Mouse (Mus musculus): ENCODE data around the gene Mab21l3. TPM values are rescaled to one million over a fixed set of nuclear protein-coding genes. Genes with fewer than 3 reads are reported as not detected.

Gene Mab21l3
- polyA plus RNA-seq, 1 experiment from 2014 or later = 0.16 TPM

DNA sequence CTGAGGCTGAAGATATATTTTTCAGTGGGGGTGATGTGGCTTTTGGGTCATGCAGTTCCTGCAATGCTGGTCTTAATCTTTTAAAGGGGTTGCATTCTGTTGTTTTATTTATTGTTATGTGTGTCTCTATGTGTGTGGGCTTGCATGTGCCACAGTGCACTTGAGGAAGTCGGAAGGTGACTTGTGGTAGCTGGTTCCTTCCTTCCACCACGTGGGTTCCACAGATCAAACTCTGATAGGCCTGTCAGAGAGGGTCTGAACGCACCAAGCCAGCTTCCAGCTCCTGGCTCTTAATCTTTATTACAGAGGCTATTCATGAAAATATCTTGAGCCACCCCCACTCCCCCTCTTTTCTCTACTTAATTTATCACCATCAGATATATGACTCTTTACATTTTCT is 35.1 kb upstream of the Mab21l3 start:
- H3K9me3 ChIP-seq (ENCODE audit: control insufficient read depth) = no peaks in the 10 kb centered on the region
- H3K9ac ChIP-seq (ENCODE audit: low read depth, low read length) = no peak overlapping the region
- H3K27me3 ChIP-seq (replicated peaks; ENCODE audit: control insufficient read depth, insufficient read depth, low read length) = no peaks in the 10 kb centered on the region
- no peak overlapping the region for H3K4me3 ChIP-seq (ENCODE audit: low read depth, low read length)
- no peak overlapping the region for H3K4me2 ChIP-seq (replicated peaks; ENCODE audit: low read depth)
- no peaks in the 10 kb centered on the region; the same call in 1 of the 2 replicates for H3K36me3 ChIP-seq (ENCODE audit: control insufficient read depth, insufficient read depth)
- H3K27ac ChIP-seq (ENCODE audit: low read depth, low read length) = no peak overlapping the region
- no peak for TF ChIP-seq CTCF (IDR thresholded peaks at IDR 0.05; ENCODE audit: low read depth)
- H3K4me1 ChIP-seq (replicated peaks; ENCODE audit: control insufficient read depth, insufficient read depth, low read length) = no peaks in the 10 kb centered on the region
- ATAC-seq = no peak
- WGBS = 43% methylated on average over 3 of the region's 3 CpGs

DNA sequence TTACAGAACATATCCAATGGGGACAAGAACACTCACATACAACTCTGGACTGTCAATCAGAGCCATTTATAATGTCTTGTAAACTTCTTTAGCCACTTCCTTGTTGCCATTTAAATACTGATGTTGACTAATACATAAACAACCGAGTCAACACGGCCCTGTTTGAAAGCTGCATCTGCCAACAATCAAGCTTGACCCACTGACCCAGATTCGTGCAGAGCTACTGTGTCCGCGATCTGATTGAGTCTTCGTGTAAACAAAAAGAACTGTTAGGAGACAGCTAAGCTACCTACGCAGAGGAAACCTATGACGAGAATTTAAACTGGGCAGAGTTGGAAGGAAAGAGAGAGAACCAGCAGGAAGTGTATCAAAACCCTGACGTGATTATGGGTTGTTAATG is 33.0 kb upstream of the Mab21l3 start:
- Histone ChIP-seq H3K27ac (ENCODE audit: low read depth, low read length) (no peak overlapping the region), H3K4me3 (ENCODE audit: low read depth, low read length) (no peak overlapping the region), H3K9ac (ENCODE audit: low read depth, low read length) (no peak overlapping the region), H3K27me3 (replicated peaks; ENCODE audit: control insufficient read depth, insufficient read depth, low read length) (no peaks in the 10 kb centered on the region), H3K9me3 (ENCODE audit: control insufficient read depth) (no peaks in the 10 kb centered on the region), H3K4me2 (replicated peaks; ENCODE audit: low read depth) (no peak overlapping the region), H3K36me3 (ENCODE audit: control insufficient read depth, insufficient read depth) (peaks cover 4% of the 10 kb centered on the region; the same call in 1 of the 2 replicates), H3K4me1 (replicated peaks; ENCODE audit: control insufficient read depth, insufficient read depth, low read length) (no peaks in the 10 kb centered on the region)
- WGBS = 45% methylated on average over 9 of the region's 9 CpGs
- ATAC-seq = no peak
- TF ChIP-seq CTCF (IDR thresholded peaks at IDR 0.05; ENCODE audit: low read depth) = no peak

DNA sequence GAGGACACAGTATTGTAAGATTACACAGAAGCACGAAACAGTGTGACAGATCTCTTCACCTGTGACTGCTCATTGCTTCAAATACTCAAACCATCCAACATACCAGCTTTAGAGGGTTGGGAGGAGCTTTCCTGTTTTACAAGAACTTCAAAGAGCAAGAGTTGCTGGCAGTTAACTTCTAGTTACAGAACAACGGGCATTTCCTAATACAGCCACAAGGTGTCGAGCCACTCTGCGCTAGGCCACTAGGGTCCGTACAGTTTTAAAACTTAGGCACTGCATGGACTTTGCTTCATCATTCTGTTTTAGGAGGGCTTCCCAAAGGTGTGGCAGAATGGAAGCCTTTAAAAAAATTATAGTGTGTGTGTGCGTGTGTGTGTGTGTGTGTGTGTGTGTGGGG is 32.1 kb upstream of the Mab21l3 start:
- Histone ChIP-seq H3K4me2 (replicated peaks; ENCODE audit: low read depth) (no peak overlapping the region), H3K9ac (ENCODE audit: low read depth, low read length) (no peak overlapping the region), H3K27ac (ENCODE audit: low read depth, low read length) (no peak overlapping the region), H3K4me3 (ENCODE audit: low read depth, low read length) (no peak overlapping the region), H3K9me3 (ENCODE audit: control insufficient read depth) (no peaks in the 10 kb centered on the region), H3K4me1 (replicated peaks; ENCODE audit: control insufficient read depth, insufficient read depth, low read length) (no peaks in the 10 kb centered on the region), H3K36me3 (ENCODE audit: control insufficient read depth, insufficient read depth) (peaks cover 7% of the 10 kb centered on the region; the same call in 1 of the 2 replicates), H3K27me3 (replicated peaks; ENCODE audit: control insufficient read depth, insufficient read depth, low read length) (no peaks in the 10 kb centered on the region)
- TF ChIP-seq CTCF (IDR thresholded peaks at IDR 0.05; ENCODE audit: low read depth) = peak; percentile 65
- no peak for ATAC-seq
- 73% methylated on average over 6 of the region's 6 CpGs for WGBS

DNA sequence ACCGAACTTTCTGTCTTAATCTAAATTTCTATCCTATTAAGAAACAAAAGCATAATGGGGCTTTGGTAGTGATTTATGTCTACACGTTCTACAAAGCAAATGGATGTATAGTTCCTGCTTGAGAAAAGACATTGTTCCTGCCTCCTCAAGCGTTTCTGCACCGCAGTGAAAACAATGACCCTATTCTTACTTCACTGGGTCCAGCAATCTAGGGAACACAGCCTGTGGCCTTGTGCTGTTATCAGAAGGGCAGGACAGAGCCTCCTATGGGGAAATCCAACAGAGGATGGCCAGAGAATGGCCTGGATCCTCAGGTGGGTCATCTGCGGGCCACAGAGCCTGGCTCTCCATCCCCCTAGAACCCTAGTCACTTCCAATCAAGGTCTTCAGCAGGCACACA is 29.4 kb upstream of the Mab21l3 start:
- H3K27ac ChIP-seq (ENCODE audit: low read depth, low read length) = no peak overlapping the region
- no peak overlapping the region for H3K4me2 ChIP-seq (replicated peaks; ENCODE audit: low read depth)
- H3K4me3 ChIP-seq (ENCODE audit: low read depth, low read length) = no peak overlapping the region
- no peak for TF ChIP-seq CTCF (IDR thresholded peaks at IDR 0.05; ENCODE audit: low read depth)
- no peaks in the 10 kb centered on the region for H3K4me1 ChIP-seq (replicated peaks; ENCODE audit: control insufficient read depth, insufficient read depth, low read length)
- no peaks in the 10 kb centered on the region for H3K27me3 ChIP-seq (replicated peaks; ENCODE audit: control insufficient read depth, insufficient read depth, low read length)
- H3K9me3 ChIP-seq (ENCODE audit: control insufficient read depth) = no peaks in the 10 kb centered on the region
- H3K36me3 ChIP-seq (ENCODE audit: control insufficient read depth, insufficient read depth) = peaks cover 15% of the 10 kb centered on the region; the same call in 1 of the 2 replicates
- 61% methylated on average over 5 of the region's 5 CpGs for WGBS
- ATAC-seq = no peak
- H3K9ac ChIP-seq (ENCODE audit: low read depth, low read length) = no peak overlapping the region

DNA sequence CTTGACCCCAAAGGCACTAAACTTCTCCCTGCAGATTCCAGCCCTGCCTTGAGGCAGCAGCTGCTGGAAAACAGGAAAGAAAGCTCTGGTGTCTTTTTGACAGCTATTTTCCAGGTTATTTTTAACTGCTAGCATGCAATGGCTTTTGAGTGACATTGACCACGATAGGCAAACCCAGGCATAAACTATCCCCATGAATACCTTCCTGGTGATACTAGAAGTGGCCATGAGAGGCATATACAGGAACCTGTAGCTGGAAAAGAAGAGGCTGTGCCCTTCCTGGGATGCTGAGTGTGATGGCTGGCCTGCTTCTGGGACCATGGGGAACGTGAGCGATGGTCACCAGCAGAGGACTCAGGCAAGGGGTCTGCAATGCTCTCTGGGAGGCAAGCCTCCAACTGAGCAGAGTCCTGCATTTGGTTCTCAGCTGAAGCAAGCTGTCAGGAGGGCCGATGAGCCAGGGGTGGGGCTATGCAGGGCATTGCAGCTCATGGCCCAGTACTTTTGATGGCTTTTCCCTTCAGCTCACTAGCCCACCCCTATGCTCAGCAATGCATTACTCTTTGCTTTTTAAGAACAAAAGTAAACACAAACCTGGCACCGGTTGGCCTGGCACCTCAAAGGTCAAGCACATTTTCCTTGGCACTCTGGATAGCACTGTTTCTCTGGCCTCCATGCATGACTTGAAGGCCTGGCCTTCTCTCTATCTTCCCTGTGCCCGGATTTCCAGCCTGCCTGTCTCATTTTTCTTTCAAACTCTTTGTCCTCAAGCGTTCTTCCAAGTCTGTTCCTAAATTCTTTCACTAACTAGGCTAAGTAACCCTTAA is 27.9 kb upstream of the Mab21l3 start:
- Histone ChIP-seq H3K9ac (ENCODE audit: low read depth, low read length) (no peak overlapping the region), H3K4me3 (ENCODE audit: low read depth, low read length) (no peak overlapping the region), H3K9me3 (ENCODE audit: control insufficient read depth) (no peaks in the 10 kb centered on the region), H3K4me1 (replicated peaks; ENCODE audit: control insufficient read depth, insufficient read depth, low read length) (no peaks in the 10 kb centered on the region), H3K36me3 (ENCODE audit: control insufficient read depth, insufficient read depth) (peaks cover 15% of the 10 kb centered on the region; the same call in 1 of the 2 replicates), H3K27me3 (replicated peaks; ENCODE audit: control insufficient read depth, insufficient read depth, low read length) (no peaks in the 10 kb centered on the region), H3K4me2 (replicated peaks; ENCODE audit: low read depth) (no peak overlapping the region), H3K27ac (ENCODE audit: low read depth, low read length) (no peak overlapping the region)
- TF ChIP-seq CTCF (IDR thresholded peaks at IDR 0.05; ENCODE audit: low read depth) = no peak
- no peak for ATAC-seq
- WGBS = 73% methylated on average over 7 of the region's 7 CpGs

DNA sequence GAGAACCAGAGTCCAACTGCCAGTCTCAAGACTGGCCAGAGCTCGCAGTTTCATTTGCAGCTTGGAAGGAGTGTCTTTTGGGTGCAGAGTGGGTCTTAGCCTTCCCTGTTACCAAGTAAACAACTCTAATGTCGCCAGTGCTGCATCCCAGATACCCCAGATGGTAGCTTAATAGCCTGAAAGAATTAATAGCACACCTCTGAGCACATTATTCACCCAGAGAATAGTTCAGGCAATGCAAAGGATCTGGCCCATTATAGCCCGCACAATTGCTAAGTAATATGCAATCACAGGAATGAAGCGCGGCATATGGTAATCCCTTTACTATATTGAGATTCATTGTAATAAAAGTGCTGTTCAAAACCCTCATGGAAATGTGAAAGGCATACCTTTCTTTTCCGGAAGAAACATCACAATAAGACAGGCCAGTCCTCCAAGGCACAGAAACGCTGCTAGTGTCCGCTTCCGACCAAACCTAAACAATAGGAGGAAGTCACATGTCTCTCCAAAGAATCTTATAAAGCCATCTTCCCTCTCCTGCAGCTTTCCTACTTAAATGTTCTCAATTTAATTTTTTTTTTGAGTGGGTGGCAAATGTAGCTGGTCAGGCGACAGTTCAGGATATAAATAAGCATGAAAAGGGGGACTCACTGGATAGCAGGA is 26.6 kb upstream of the Mab21l3 start:
- Histone ChIP-seq H3K4me1 (replicated peaks; ENCODE audit: control insufficient read depth, insufficient read depth, low read length) (no peaks in the 10 kb centered on the region), H3K27ac (ENCODE audit: low read depth, low read length) (no peak overlapping the region), H3K27me3 (replicated peaks; ENCODE audit: control insufficient read depth, insufficient read depth, low read length) (no peaks in the 10 kb centered on the region), H3K4me3 (ENCODE audit: low read depth, low read length) (no peak overlapping the region), H3K36me3 (ENCODE audit: control insufficient read depth, insufficient read depth) (peaks cover 15% of the 10 kb centered on the region; the same call in 1 of the 2 replicates), H3K4me2 (replicated peaks; ENCODE audit: low read depth) (no peak overlapping the region), H3K9ac (ENCODE audit: low read depth, low read length) (no peak overlapping the region), H3K9me3 (ENCODE audit: control insufficient read depth) (no peaks in the 10 kb centered on the region)
- ATAC-seq = no peak
- TF ChIP-seq CTCF (IDR thresholded peaks at IDR 0.05; ENCODE audit: low read depth) = no peak
- WGBS = 78% methylated on average over 10 of the region's 10 CpGs

All from intestine, postnatal 0 days (tissue).